Mouse (Mus musculus) embryonic fibroblast, embryonic 13.5 days (primary cell): Measurements from ENCODE around the gene Olfr1020. TPM values are rescaled to one million over a fixed set of nuclear protein-coding genes. Genes with fewer than 3 reads are reported as not detected.

Source experiments
- H3K27ac ChIP-seq: 2 replicates; pipeline ENCODE4 v1.5.1; 2012; ENCODE audit warnings: low read length, control low read depth, inconsistent platforms; ENCODE audit not compliant: insufficient read depth
- H3K4me1 ChIP-seq: 2 replicates; pipeline ENCODE4 v1.6.1; 2011; ENCODE audit warnings: low read length; ENCODE audit not compliant: control insufficient read depth, insufficient read depth
- H3K4me3 ChIP-seq: 2 replicates; pipeline ENCODE4 v1.5.1; 2011; ENCODE audit warnings: mild to moderate bottlenecking, control low read depth, low read length; ENCODE audit not compliant: insufficient read depth
- CTCF ChIP-seq: IDR thresholded peaks from 2 replicates; pipeline ENCODE4 v1.5.1; 2011; ENCODE audit warnings: mild to moderate bottlenecking, control low read depth, low read length, moderate library complexity, borderline replicate concordance; ENCODE audit not compliant: insufficient read depth
- POLR2A ChIP-seq: IDR thresholded peaks from 2 replicates; pipeline ENCODE4 v1.6.1; 2011; ENCODE audit warnings: low read depth, mild to moderate bottlenecking, control low read depth, low read length, moderate library complexity
- polyA plus RNA-seq: library from polyadenylated mRNA; stranded (reverse); fragments of >200 nt; gene quantifications from 2 replicates; pipeline ENCODE4 v1.2.4, GENCODE M21; 2011; ENCODE audit warnings: low read depth; ENCODE audit not compliant: missing spikeins, insufficient read length

Gene Olfr1020
- not detected in 2 replicates for polyA plus RNA-seq

DNA sequence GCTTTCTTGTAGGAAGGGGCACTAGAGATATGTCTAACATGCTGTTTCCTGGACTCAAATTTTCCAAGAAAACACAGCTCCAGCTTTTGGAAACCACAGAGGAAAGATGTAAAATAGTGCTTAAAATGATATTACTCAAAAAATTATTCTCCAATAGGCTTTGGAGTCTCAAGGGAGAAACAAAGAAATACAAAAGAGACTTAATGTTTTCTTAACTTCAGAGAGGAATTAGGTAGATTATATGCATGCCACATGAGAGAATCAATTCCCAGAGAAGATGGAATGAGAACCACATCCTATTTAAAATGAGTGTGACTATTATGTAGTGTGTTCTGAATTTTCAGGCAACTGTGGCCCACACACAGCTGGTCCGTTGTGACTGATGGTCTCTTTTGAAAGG, at the start of gene Olfr1020:
Gene Olfr1020, plus strand, starts transcription at position 301 of the 400 bp plus-strand sequence.
- no peak for TF ChIP-seq POLR2A
- TF ChIP-seq CTCF = no peak
- no peak within 1 kb of the TSS for H3K27ac ChIP-seq
- no peaks in the 10 kb centered on the region for H3K4me1 ChIP-seq
- H3K4me3 ChIP-seq = no peak within 1 kb of the TSS

DNA sequence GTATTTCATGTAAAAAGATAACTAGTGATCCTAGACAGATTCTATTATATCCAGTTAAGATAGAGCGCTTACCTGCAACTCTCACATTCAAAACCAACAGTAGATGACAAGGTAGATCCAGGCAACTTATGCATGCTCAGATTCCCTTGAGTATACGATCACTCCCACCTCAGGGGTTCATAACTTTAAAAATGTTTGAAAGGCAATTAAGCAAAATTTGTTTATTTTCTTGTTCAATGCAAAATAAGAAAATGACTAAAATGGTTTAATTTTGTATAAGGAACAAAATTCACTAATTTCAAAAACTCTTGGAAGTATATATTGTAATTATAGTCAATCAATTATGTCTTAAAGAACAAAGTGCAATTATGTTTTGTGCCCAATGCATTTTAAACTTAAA, 44.4 kb upstream of the Olfr1020 start, which contains the start of gene Olfr1016:
Gene Olfr1016, minus strand, starts transcription at position 101 of the 400 bp plus-strand sequence.
- Histone ChIP-seq H3K27ac (no peak within 1 kb of the TSS), H3K4me3 (no peak within 1 kb of the TSS), H3K4me1 (no peaks in the 10 kb centered on the region)
- TF ChIP-seq POLR2A = no peak
- no peak for TF ChIP-seq CTCF

DNA sequence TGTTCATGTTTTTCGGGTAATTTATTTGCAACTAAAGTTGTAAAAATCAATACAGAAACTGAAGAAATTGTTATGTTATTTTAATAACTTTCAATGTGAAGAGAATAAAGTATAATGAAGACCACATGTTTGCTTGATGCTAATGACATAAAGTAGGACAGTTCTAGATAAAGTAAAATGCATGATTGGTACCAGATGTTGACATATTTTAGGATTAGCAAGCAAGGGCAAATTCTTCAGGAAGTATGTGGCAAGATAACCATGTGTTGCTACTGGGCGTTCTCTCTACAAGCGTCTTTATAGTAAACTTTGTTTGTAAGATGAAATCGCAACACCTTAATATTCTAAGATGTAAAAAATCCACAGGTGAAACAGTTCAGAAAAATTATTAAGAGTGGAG, 42.3 kb upstream of the Olfr1020 start:
- H3K4me3 ChIP-seq = no peak overlapping the region
- TF ChIP-seq CTCF = no peak
- TF ChIP-seq POLR2A = no peak
- H3K27ac ChIP-seq = no peak overlapping the region
- no peaks in the 10 kb centered on the region for H3K4me1 ChIP-seq

DNA sequence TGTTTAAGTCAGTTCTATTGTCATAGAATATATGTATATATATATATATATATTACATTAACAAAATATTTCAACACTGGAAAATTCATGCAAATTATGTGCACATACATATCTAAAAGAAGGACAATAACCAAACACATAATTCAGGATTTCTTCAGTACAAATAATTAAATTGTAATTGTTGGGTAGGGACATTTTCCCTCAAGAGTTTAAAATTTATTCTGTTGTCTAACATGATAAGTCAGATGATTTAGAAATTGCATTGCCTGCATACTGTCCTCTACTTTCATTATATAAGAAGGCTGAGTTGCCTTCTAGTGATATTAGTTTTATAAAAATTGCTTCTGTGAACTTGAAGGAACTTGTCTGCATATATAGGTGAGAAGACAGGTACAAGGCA, 28.7 kb upstream of the Olfr1020 start, which contains the start of gene Olfr1018:
Gene Olfr1018, plus strand, starts transcription at position 301 of the 400 bp plus-strand sequence.
- no peak within 1 kb of the TSS for H3K4me3 ChIP-seq
- H3K4me1 ChIP-seq = no peaks in the 10 kb centered on the region
- TF ChIP-seq POLR2A (no peak), CTCF (no peak)
- no peak within 1 kb of the TSS for H3K27ac ChIP-seq

DNA sequence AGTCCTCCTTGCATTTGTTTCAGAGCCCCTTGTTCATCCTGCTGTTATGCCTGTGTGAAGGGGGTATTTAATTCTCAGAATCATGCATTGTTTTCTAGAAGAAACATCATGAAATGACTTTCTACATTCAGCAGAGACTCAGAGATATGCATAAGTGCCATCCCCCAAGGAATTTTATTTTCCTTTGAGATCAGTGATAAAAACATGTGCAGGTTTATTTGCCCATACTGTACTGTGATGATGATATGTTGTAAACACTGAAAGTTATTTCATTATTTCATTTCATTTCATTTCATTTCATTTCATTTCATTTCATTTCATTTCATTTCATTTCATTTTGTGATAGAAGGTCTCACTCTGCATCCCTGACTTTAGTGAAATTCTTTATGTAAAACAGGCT, 1.4 kb upstream of the Olfr1020 start, which contains the start of gene Olfr1019:
Gene Olfr1019, minus strand, starts transcription at position 101 of the 400 bp plus-strand sequence.
- TF ChIP-seq CTCF = no peak
- TF ChIP-seq POLR2A = no peak
- Histone ChIP-seq H3K4me3 (no peak within 1 kb of the TSS), H3K4me1 (no peaks in the 10 kb centered on the region), H3K27ac (no peak within 1 kb of the TSS)

DNA sequence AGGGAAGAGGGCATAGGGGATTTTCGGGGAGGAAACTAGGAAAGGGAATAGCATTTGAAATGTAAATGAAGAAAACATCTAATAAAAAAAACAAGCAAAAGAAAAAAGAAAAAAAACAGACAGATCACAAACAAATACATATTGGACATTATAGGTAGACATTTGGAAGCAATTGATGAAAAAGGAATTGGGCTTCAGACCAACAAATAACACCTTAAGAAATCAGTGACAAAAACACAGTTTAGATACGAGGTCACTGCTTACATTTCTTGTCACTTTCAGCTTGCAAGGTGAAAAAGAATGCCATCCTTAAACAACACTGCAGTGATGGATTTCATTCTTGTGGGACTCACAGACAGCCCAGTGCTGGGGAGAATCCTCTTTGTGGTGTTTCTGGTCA, 21.5 kb downstream of the Olfr1020 start, which contains the start of gene Olfr1022:
Gene Olfr1022, plus strand, starts transcription at position 301 of the 400 bp plus-strand sequence.
- TF ChIP-seq CTCF (no peak), POLR2A (no peak)

DNA sequence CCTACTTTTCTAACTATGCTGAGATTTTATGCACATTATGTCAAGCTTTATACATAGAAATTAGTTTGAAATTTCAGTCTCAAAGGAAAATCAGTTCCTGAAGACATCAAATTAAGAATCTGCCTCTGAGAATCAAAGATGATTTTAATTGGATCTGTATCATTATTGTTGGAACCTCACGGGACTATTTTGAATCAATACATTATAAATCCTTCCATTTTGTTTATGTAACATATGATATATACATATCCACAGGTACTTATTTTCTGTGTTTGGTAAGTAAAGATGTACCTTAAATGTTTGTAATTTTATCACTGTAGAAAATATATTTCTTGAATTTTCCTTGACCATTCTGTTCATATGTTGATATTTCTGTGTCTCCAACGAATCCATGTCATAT, 38.5 kb downstream of the Olfr1020 start, which contains the start of gene Olfr1023:
Gene Olfr1023, plus strand, starts transcription at position 301 of the 400 bp plus-strand sequence.
- TF ChIP-seq POLR2A = no peak
- TF ChIP-seq CTCF = no peak
- Histone ChIP-seq H3K4me3 (no peak within 1 kb of the TSS), H3K27ac (no peak within 1 kb of the TSS), H3K4me1 (no peaks in the 10 kb centered on the region)

More for the DNA sequence above, 21.5 kb downstream of the Olfr1020 start, which contains the start of gene Olfr1022:
- Histone ChIP-seq H3K27ac (no peak within 1 kb of the TSS), H3K4me3 (no peak within 1 kb of the TSS), H3K4me1 (no peaks in the 10 kb centered on the region)

Other genes with a start within 250 kb of the Olfr1020 start
- not detected in 2 replicates for gene Olfr1000, start 235.1 kb upstream of the Olfr1020 start, polyA plus RNA-seq
- gene Olfr1002, start 196.3 kb upstream of the Olfr1020 start, polyA plus RNA-seq = not detected in 2 replicates
- gene Olfr154, start 182.6 kb upstream of the Olfr1020 start, polyA plus RNA-seq = not detected in 2 replicates
- gene Olfr1006, start 168.3 kb upstream of the Olfr1020 start, polyA plus RNA-seq = not detected in 2 replicates
- not detected in 2 replicates for gene Olfr1008, start 157.6 kb upstream of the Olfr1020 start, polyA plus RNA-seq
- gene Olfr1009, start 131.6 kb upstream of the Olfr1020 start, polyA plus RNA-seq = not detected in 2 replicates
- not detected in 2 replicates for gene Olfr1012, start 84.3 kb upstream of the Olfr1020 start, polyA plus RNA-seq
- gene Olfr1013, start 79.9 kb upstream of the Olfr1020 start, polyA plus RNA-seq = not detected in 2 replicates
- not detected in 2 replicates for gene Olfr1014, start 74.3 kb upstream of the Olfr1020 start, polyA plus RNA-seq
- gene Olfr1015, start 65.0 kb upstream of the Olfr1020 start, polyA plus RNA-seq = not detected in 2 replicates
- not detected in 2 replicates for gene Olfr1016, start 44.5 kb upstream of the Olfr1020 start, polyA plus RNA-seq
- not detected in 2 replicates for gene Olfr1018, start 28.6 kb upstream of the Olfr1020 start, polyA plus RNA-seq
- not detected in 2 replicates for gene Olfr1019, start 1.5 kb upstream of the Olfr1020 start, polyA plus RNA-seq
- not detected in 2 replicates for gene Olfr1022, start 21.6 kb downstream of the Olfr1020 start, polyA plus RNA-seq
- not detected in 2 replicates for gene Olfr1023, start 38.6 kb downstream of the Olfr1020 start, polyA plus RNA-seq
- gene Olfr1024, start 58.0 kb downstream of the Olfr1020 start, polyA plus RNA-seq = not detected in 2 replicates
- not detected in 2 replicates for gene Olfr1025-ps1, start 68.2 kb downstream of the Olfr1020 start, polyA plus RNA-seq
- gene Olfr1026, start 74.5 kb downstream of the Olfr1020 start, polyA plus RNA-seq = not detected in 2 replicates
- not detected in 2 replicates for gene Olfr1028, start 103.4 kb downstream of the Olfr1020 start, polyA plus RNA-seq
- gene Olfr1029, start 126.9 kb downstream of the Olfr1020 start, polyA plus RNA-seq = not detected in 2 replicates
- not detected in 2 replicates for gene Olfr1030, start 132.2 kb downstream of the Olfr1020 start, polyA plus RNA-seq
- gene Olfr1031, start 143.3 kb downstream of the Olfr1020 start, polyA plus RNA-seq = not detected in 2 replicates
- not detected in 2 replicates for gene Olfr1032, start 158.5 kb downstream of the Olfr1020 start, polyA plus RNA-seq
- gene Olfr1033, start 173.6 kb downstream of the Olfr1020 start, polyA plus RNA-seq = 0.63 and 1.2 TPM in 2 replicates
- not detected in 2 replicates for gene Olfr1034, start 198.8 kb downstream of the Olfr1020 start, polyA plus RNA-seq
- gene Olfr1036, start 227.0 kb downstream of the Olfr1020 start, polyA plus RNA-seq = not detected in 2 replicates
- not detected in 2 replicates for gene Olfr1037, start 240.4 kb downstream of the Olfr1020 start, polyA plus RNA-seq